Mouse (Mus musculus): ENCODE results near the gene Chat. TPM values are rescaled to one million over a fixed set of nuclear protein-coding genes. Genes with fewer than 3 reads are reported as not detected.

Chat gene
- total RNA-seq, 2 experiments from 2014 or later = not detected

DNA sequence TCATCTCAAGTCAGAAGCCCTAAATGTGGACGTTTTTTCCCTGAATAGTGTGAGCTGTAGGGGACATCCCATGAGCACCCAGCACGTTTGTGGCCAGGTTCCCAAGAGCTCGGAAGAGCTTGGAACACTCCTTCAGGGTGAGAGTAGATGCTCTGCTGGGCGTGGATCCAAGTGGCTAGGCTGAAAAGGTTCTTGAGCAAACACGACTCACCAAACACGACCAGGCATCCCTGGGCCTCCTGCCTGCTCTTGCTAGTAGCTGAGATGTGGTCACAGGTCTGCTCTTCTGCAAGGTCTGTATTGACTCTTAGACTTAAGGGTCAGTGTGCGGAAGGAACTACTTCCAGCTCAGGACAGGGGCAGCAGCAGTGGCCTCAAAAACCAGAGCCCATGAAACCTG is 96.0 kb downstream of the Chat start:
- intact Hi-C loops (cut with DNase I) = no loop called here
- DNase-seq = no peak

DNA sequence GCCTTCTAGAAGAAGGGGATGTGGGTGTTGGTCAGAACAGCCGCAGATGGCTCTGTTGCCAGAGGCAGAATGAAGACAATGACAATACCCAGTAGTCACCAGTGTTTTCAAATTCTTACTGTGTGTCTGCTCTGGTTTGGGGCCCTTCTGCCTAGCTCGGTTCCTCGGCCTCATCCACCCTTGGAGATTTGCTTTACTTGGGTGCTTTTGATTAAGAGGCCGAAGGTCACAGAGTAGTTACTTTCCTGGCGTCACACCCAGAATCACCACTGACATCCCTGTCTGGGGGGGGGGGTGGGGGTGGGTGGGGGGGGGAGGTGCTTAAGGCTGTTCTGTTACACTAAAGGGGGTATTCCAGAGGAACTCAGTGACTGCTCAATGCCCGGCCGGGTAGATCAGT is 101.4 kb downstream of the Chat start:
- intact Hi-C loops (cut with DNase I) = no loop called here
- no peak for DNase-seq

Other genes with a start within 250 kb of the Chat start
- gene Ogdhl, start 144.0 kb downstream of the Chat start, total RNA-seq (2021) = 10 to 100 TPM; 38.5 to 42.8 TPM
- gene 1700024G13Rik, start 77.6 kb downstream of the Chat start, total RNA-seq (2021) = not detected
- not detected for gene Slc18a3, start 1.1 kb downstream of the Chat start, total RNA-seq (2021)
- gene Ercc6, start 47.5 kb upstream of the Chat start, total RNA-seq (2021) = 1 to 10 TPM; 6.0 to 6.1 TPM
- gene Prrxl1, start 133.4 kb upstream of the Chat start, total RNA-seq (2021) = not detected
- gene 3425401B19Rik, start 219.3 kb upstream of the Chat start, total RNA-seq (2021) = 10 to 100 TPM; 82.3 to 85.2 TPM